Mouse (Mus musculus): ENCODE measurements around the gene Hacl1.

GRCm38 (mm10) chr14:31622748-31623147 lies 18.3 kb downstream of the Hacl1 start:
- TF ChIP-seq POLR2A (IDR thresholded peaks at IDR 0.05; ENCODE audit: extremely low read depth, insufficient read depth, low read length) (no peak), CTCF (IDR thresholded peaks at IDR 0.05; ENCODE audit: low read depth, low read length) (no peak)

All from liver, adult 2 months (tissue).